Mouse (Mus musculus) G1E (cell line): ENCODE data around the gene Camta1. TPM values are rescaled to one million over a fixed set of nuclear protein-coding genes. Genes with fewer than 3 reads are reported as not detected.

Experiments
- ATAC-seq: 2 replicates; pipeline ENCODE4 v1.8.0; 2016; ENCODE audit warnings: mild to moderate bottlenecking; ENCODE audit not compliant: insufficient number of reproducible peaks, poor library complexity, low FRiP score, severe bottlenecking; ENCODE audit errors: extremely low read depth
- DNase-seq: peaks from one replicate; pipeline ENCODE4 v3.0.0; 2012; ENCODE audit warnings: low spot score
- H3K27me3 ChIP-seq: 2 replicates; pipeline ENCODE4 v1.6.1; 2012; ENCODE audit warnings: mild to moderate bottlenecking, low read length, inconsistent platforms; ENCODE audit not compliant: insufficient read depth
- H3K36me3 ChIP-seq: replicated peaks from 2 replicates; pipeline ENCODE3; 2012; ENCODE audit warnings: mild to moderate bottlenecking, inconsistent platforms
- H3K4me1 ChIP-seq: 2 replicates; pipeline ENCODE4 v1.6.1; 2012; ENCODE audit warnings: low read depth, low read length, inconsistent platforms, mixed read lengths; ENCODE audit not compliant: insufficient read depth
- H3K4me3 ChIP-seq: 2 replicates; pipeline ENCODE4 v1.5.1; 2012; ENCODE audit warnings: low read depth, mild to moderate bottlenecking, inconsistent platforms, low read length, moderate library complexity, mixed read lengths
- H3K9me3 ChIP-seq: replicated peaks from 2 replicates; pipeline ENCODE4 v1.6.1; 2012; ENCODE audit warnings: inconsistent platforms
- CTCF ChIP-seq: IDR thresholded peaks from 2 replicates; pipeline ENCODE4 v1.5.1; 2012; ENCODE audit warnings: low read depth, low read length, inconsistent platforms, mixed read lengths
- GATA1 ChIP-seq: IDR thresholded peaks from 2 replicates; pipeline ENCODE4 v1.6.1; 2012; ENCODE audit warnings: borderline replicate concordance, low read length, inconsistent platforms, mixed read lengths
- GATA2 ChIP-seq: IDR thresholded peaks from 2 replicates; pipeline ENCODE4 v1.6.1; 2012; ENCODE audit warnings: low read depth, low read length, inconsistent platforms, borderline replicate concordance
- POLR2AphosphoS5 ChIP-seq: IDR thresholded peaks from 2 replicates; pipeline ENCODE4 v1.6.1; 2012; ENCODE audit warnings: low read depth, low read length, inconsistent platforms; ENCODE audit not compliant: insufficient replicate concordance
- TAL1 ChIP-seq: conservative IDR thresholded peaks from 2 replicates; pipeline ENCODE4 v1.6.1; 2012; ENCODE audit warnings: low read depth, low read length, inconsistent platforms, mixed read lengths
- polyA plus RNA-seq: library from polyadenylated mRNA; stranded (reverse); fragments of >175 nt; gene quantifications from 2 replicates; pipeline ENCODE4 v1.2.3, GENCODE M21; 2012
- total RNA-seq, 2 experiments: library from RNA; stranded (forward) in 1 of 2; stranded (reverse) in 1 of 2; fragments of 200-1000 nt in 1 of 2; fragments of >200 nt in 1 of 2; fragmentation: Nextera tagmentation in 1 of 2; gene quantifications; 2 replicates each; pipeline ENCODE4 v1.2.3; 2014 to 2017

The Camta1 gene
- total and polyA plus RNA-seq, 3 experiments: 10.8 to 113 (median 25.7) TPM

GRCm38 (mm10) chr4:151593042-151593441 lies 268.6 kb downstream of the Camta1 start:
- no peaks in the 10 kb centered on the region for H3K4me1 ChIP-seq
- no peak overlapping the region for H3K4me3 ChIP-seq
- no peak for DNase-seq
- no peaks in the 10 kb centered on the region; the same call in 1 of the 2 replicates for H3K27me3 ChIP-seq
- H3K9me3 ChIP-seq: peaks cover 84% of the 10 kb centered on the region
- TF ChIP-seq TAL1: no peak
- TF ChIP-seq CTCF: no peak
- TF ChIP-seq POLR2AphosphoS5: no peak
- no peak for TF ChIP-seq GATA2
- TF ChIP-seq GATA1: no peak
- ATAC-seq: no peak
- H3K36me3 ChIP-seq: no peaks in the 10 kb centered on the region

- H3K4me3 ChIP-seq: no peak overlapping the region
- DNase-seq (no peak), ATAC-seq (no peak)
- no peak for TF ChIP-seq POLR2AphosphoS5
- no peaks in the 10 kb centered on the region for H3K4me1 ChIP-seq
- H3K9me3 ChIP-seq: peaks cover 87% of the 10 kb centered on the region
- no peaks in the 10 kb centered on the region for H3K27me3 ChIP-seq
- no peaks in the 10 kb centered on the region for H3K36me3 ChIP-seq
Observed at GRCm38 (mm10) chr4:151586074-151586473, 275.6 kb downstream of the Camta1 start.

- Histone ChIP-seq H3K4me1 (no peaks in the 10 kb centered on the region), H3K9me3 (peaks cover 89% of the 10 kb centered on the region), H3K27me3 (no peaks in the 10 kb centered on the region), H3K36me3 (no peaks in the 10 kb centered on the region), H3K4me3 (no peak overlapping the region)
- no peak for TF ChIP-seq GATA1
- TF ChIP-seq TAL1: no peak
- no peak for TF ChIP-seq GATA2
- TF ChIP-seq POLR2AphosphoS5: no peak
- TF ChIP-seq CTCF: no peak
- DNase-seq: no peak
- ATAC-seq: no peak
Observed at GRCm38 (mm10) chr4:151577961-151578360, 283.7 kb downstream of the Camta1 start.

- Histone ChIP-seq H3K27me3 (no peaks in the 10 kb centered on the region), H3K9me3 (peaks cover 91% of the 10 kb centered on the region), H3K4me1 (no peaks in the 10 kb centered on the region), H3K36me3 (no peaks in the 10 kb centered on the region), H3K4me3 (no peak overlapping the region)
- ATAC-seq (no peak), DNase-seq (no peak)
- no peak for TF ChIP-seq TAL1
- no peak for TF ChIP-seq CTCF
- TF ChIP-seq GATA2: no peak
- no peak for TF ChIP-seq GATA1
- no peak for TF ChIP-seq POLR2AphosphoS5
Observed at GRCm38 (mm10) chr4:151576291-151577108, 285.2 kb downstream of the Camta1 start.

- Histone ChIP-seq H3K4me3 (no peak overlapping the region), H3K27me3 (no peaks in the 10 kb centered on the region), H3K4me1 (no peaks in the 10 kb centered on the region), H3K36me3 (no peaks in the 10 kb centered on the region), H3K9me3 (peaks cover 88% of the 10 kb centered on the region)
- no peak for TF ChIP-seq POLR2AphosphoS5
- ATAC-seq (no peak), DNase-seq (no peak)
Observed at GRCm38 (mm10) chr4:151572716-151573115, 289.0 kb downstream of the Camta1 start.

GRCm38 (mm10) chr4:151569586-151569985 lies 292.1 kb downstream of the Camta1 start:
- Histone ChIP-seq H3K9me3 (peaks cover 93% of the 10 kb centered on the region), H3K36me3 (no peaks in the 10 kb centered on the region), H3K4me1 (no peaks in the 10 kb centered on the region), H3K27me3 (no peaks in the 10 kb centered on the region), H3K4me3 (no peak overlapping the region)
- ATAC-seq: no peak
- no peak for DNase-seq
- TF ChIP-seq CTCF (no peak), POLR2AphosphoS5 (no peak)

- Histone ChIP-seq H3K9me3 (peaks cover 94% of the 10 kb centered on the region), H3K27me3 (no peaks in the 10 kb centered on the region), H3K4me3 (no peak overlapping the region), H3K4me1 (no peaks in the 10 kb centered on the region), H3K36me3 (no peaks in the 10 kb centered on the region)
- ATAC-seq (no peak), DNase-seq (no peak)
- TF ChIP-seq GATA1: no peak
- no peak for TF ChIP-seq POLR2AphosphoS5
- TF ChIP-seq TAL1: no peak
- no peak for TF ChIP-seq GATA2
Observed at GRCm38 (mm10) chr4:151568887-151569286, 292.8 kb downstream of the Camta1 start.
